Mouse (Mus musculus): ENCODE data around the gene Xpo5.

DNA sequence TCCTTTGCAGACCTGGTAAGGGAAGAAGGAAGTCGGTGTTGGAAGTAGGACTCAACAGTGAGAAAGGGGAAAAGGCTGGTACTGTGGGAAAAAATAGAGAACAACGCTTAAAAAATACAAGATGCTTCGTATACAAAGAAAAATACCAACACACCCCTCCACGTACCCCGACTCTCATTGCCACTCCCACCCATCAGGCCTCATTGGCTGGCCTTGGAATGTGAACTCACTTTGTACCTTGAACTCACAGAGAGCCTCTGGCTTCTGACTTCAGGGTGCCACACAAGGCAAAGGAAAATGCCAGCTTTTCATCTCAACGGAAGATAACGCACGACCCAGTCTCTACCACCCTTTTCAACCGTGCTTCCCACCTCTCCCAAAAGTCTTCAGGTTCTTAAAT, 80.6 kb downstream of the Xpo5 start:
- TF ChIP-seq CTCF (IDR thresholded peaks at IDR 0.05; ENCODE audit: control insufficient read depth, insufficient read depth, low read length) = no peak
- TF ChIP-seq POLR2A (IDR thresholded peaks at IDR 0.05; ENCODE audit: borderline replicate concordance, control insufficient read depth, low read depth, low read length) = no peak

Measured in bone marrow, adult 2 months (tissue).